Mouse (Mus musculus) thymus, postnatal 4 days (tissue): ENCODE data around the gene Tppp2.
"Not testable (repeated sequence)": the region's sequence is repeated elsewhere in the genome, so short reads cannot be mapped to it uniquely, and the experiment has no call there.

Source experiments
- DNase-seq: peaks from one replicate; pipeline ENCODE4 v3.0.0; 2021

Gene Tppp2

DNA sequence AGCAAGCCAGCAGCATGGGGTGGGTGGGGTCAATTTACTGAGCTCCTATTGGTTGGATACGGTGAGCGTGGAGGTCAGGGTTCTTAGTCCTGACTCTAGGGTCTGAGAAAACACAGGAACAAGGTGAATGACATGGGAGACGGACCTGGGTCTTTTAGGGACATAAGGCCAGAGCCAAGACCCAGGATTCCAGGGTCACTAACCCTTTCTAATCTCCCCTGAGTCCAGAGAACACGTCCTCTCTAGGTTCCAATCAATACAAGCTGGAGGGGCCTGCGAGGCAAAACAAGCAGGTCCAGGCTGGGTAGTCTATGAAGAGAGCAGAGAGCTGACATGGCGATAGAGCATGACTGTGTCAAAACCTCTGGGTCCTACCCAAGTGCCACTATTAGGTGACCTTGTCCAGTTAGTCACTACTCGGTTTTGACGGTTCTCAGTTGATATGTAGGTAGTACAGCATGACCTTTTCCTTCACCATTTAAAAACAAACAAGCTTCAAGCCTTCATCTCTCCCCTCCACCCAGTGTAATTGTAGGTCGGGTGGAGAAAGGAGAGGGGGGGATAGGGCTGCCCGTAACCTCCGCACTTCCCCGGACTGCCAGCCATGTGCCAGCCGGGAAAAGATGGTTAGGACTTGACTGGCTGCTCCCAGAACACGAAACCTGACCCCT lies 5.7 kb upstream of the Tppp2 start:
- DNase-seq: peak; percentile 17

DNA sequence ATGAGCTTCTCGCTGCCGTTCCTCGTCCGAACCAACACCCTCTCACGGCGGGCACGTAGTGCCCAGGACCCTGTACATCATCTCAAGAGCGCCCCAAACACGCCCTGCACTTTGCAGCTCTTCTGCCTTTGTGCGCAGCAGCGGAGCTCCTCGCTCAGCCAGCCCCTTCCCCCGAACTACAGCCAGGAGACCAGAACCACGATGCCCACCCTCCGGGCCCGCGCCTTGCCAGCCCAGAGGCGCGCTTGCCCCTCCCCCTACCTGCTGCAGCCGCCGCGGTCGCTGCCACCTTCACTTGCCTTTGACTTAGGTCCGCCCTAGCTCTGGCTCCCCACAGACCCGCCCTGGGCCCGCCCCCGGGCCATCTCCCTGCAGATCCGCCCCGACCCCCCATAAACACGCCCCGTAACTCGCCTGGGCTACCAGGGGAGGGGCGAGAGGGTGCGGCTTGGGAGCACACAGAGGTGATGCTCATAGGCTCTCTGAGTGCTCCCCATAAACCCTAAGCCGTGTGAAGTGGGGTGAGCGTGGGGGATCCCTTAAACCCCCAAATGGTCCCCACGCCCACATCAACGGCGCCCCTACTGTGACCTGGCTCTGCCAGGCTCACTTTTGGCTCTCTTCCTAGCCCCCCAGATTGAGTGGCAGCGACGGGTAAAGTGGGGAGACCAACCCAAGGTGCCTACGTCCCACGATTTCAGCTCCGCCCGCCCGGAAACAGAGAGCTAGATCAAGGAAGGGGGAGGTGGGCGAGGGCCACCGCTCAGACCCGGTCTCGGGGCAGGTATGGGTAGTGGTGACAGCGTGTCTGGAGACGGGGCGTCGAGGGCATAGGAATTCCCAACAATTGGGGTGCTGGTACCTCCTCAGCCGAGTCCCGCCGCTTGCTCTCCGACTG lies 4.9 kb upstream of the Tppp2 start:
- DNase-seq: peak; percentile 95

DNA sequence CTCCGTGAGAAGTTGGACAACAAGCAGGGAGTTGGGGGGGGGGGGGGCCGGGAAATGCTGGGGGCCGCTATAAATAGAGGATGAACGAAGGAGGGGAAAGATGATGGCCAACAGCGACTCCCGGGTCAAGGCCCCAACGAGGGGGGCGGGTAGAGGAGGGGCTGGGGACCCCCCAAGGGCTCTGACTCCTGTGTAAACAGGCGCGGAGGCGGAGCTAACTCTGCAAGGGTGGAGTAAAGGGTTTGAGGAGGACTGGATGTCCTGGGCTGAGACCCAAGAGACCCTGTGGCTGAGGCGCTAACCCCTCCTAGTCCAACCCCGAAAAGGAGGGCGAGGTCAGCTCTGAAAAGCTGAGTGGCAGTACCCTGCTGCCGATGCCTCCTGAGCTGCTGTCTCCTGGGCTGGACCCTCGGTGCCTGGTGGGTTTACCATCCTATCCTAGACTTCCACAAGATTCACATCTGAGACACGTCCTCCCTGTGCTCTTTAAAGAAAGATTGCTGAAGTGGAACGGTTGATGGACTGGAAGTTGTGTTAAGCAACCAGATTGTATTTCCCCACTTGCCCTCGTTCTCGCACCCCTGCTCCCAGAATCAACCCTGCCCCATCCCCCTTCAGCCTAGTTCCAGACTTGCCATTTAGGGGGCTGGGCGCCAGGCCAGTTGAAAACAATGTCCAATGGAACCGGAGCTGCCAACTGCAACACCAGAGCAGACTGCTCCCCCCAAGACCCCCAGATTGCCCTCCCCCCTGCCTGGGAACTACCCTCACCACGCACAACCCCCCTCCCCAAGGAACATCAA lies 4.1 kb upstream of the Tppp2 start, which contains the start of gene Ndrg2:
TSS of gene Ndrg2 (minus strand) at position 199 of the 803 bp plus-strand sequence.
- peak; percentile 78 for DNase-seq

DNA sequence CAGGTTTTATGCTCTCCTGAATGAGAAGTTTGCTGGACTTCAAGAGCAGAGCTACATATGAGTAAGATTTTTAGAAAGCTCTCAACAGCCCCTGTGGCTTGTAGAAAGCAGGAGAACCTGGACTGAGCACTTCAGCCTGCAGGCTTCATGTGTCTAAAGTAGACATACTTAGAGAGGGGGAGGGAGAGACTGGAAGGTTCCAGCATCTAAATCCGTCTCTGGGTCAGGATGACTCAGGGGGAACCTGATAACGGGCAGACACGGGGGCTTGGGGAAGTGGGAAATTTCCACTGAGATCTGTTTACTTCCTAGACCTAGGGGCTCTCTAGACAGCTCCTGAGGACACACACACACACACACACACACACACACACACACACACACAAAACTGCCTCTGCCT lies 3.2 kb upstream of the Tppp2 start:
- no peak for DNase-seq

DNA sequence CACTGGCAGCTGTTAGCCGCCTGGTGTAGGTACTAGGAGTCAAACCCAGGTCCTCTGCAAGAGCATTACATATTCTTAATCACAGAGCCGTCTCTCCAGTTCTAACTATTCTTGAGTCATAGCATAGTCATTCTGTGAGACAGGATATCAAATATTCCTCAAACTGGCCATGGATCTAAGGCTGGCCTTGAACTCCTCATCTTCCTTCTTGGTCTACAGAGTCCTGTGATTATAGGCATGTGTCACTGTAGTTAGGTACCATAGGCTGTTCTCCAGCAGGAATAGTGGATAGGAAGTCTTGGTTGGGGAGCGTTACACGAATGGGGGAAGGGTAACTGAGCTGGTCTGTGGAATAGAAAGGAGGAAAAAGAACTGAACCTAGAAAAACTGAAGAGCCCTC lies 1.7 kb upstream of the Tppp2 start:
- no peak for DNase-seq

DNA sequence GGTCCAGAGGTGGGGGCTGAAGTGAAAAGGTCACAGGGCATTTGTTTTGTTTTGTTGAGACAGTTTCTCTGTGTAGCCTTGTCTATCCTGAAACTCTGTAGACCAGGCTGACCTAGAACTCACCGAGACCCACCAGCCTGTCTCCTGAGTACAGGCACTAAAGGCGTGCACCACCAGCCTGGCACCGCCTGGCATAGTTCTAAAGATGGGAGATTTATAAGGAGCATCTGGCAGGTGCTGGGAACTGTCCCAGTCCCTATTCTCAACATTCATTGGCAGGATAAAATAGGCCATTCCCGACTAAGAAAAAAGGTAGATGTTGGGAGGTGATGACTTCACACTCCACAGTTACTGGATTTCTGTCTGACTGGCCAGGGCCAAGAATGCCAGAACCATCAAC lies 741 bp downstream of the Tppp2 start:
- no peak for DNase-seq

DNA sequence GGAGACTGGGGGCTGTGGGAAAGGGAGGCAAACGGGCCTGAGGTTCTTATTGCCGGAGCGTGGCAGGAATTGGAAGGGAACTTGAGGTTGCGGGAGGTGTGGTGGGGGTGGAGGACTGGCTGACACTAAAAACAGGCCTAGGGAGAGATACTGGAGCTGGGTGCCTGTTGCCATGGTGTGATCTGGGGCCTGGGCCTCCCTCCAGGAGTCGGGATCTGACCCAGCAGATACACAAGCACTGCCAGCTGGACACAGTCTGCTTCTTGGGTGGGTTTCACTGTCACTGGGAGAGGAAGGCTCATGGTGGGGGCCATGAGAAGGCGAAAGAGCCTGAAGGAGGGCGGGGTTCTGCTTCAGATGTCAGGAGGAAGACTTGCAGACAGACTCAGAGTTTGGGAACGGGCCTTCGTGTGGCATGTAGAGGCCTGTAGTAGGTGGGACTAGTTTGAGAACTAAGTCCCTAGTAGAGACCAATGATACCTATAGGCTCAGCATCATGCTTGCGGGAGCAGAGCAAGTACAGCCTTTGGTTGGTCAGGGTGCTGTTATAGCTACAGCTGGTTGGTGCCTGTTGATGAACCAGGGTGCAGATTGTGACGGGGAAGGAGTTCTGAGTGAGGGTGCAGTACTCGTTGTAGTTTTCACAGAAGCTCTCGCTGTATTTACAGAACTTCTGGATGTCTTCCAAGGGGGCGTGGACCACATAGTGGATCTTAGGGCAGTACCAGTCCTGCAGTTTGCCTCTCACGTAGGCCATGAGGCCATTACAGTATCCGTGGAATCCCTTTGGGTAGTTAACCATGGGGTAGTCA lies 3.7 kb downstream of the Tppp2 start:
- DNase-seq: no peak

DNA sequence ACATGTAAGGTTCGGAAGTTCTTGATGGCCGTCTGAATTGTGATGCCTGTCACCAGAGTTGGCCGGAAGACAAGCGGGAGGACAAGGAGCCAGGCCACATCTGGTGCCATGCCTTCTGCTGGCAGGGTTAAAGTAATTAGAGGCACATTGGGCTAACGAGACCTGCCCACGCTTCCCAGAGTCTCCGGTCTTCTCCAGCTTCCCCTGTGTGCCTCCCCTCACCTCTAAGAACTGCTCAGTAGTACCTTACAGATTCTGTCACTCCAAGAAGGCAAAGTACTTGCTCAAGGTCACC lies 4.3 kb downstream of the Tppp2 start, which contains the start of gene Rnase13:
TSS of gene Rnase13 (minus strand) at position 203 of the 295 bp plus-strand sequence.
- no peak for DNase-seq

DNA sequence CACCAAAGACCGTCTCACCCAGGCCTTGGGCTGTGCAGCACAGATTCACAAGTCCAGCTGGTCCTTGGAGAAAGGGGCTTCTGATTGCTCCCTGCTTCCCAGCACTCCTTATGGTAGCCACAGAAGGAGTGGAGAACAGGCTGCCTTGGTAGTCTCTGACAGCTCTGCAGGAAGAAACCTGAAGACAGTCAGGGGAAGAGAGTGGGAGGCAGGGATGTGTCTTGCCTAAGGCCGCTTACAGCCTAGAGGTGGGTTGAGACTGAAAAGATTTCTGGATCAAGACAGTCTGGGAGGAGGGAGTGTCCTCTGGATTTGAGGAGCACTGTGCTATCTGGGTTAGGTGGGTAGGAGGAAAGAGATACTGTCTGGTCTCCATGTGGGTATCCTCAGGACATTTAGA lies 4.7 kb downstream of the Tppp2 start:
- no peak for DNase-seq

DNA sequence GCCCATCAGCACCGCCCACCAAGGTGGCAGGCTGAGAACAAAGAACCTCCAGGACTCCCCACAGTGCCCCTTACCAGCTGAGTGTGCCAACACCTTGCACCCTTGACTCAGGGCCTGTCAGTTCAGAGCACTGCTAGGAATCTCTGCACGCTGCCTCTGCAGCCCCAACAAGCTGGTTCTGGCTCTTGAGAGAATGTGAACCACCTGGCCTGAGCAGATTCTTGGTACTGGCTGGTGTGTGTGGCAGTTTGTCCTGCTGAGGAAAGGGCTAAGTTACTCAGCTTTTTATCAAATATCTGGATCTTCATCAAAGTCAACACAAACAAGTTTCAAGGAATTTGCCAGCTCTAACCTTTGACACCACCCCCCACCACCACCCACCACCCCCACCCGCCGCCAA lies 5.3 kb downstream of the Tppp2 start:
- no peak for DNase-seq

DNA sequence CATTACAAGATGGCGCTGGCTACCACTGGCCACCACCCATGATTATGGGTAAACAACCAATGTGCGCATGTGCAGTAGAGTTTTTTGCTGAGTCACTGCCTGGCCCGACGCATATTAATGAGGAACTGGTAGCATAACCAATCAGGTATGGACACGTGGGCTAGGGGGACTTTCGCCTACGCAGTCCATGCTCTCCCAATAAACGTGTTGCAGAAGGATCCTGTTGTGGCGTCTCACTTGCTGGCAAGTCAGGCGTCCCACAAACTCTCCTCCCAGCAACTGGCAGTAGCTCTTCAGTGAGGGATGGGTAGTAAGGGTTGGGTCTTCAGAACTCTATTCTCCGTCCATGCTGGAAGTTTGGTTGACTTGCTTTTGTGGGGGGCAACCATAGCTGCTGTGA lies 8.7 kb downstream of the Tppp2 start:
- DNase-seq: not testable (repeated sequence)

DNA sequence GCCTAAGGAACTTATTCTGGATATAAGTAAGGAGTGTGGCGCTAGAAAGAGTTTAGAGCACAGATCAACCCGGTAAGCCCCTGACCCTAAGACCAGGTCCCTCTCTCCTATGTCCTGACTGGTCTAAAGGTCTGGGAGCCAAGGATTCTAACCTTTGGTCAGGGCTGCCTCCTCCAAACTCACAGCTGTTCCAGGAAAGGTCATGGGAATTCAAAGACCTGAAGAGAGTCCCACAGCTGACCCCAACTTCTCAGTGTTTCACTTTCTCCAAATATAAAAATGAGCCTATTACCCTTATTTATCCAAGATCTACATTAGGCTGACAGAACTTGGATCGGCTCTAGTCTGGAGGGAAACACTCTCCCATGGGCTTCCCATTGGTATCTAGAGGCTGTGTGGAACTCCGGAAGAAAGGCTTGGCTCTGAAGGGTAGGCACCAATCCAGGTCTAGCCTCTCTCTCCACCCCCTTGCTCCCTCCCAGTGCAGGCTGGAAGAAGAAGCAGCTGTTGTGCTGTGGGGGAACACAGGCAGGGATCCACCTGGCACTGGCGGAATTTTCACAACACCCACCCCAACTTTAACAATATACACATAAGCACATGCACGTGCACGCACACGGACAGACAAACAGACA lies 11.2 kb downstream of the Tppp2 start:
- DNase-seq: no peak

DNA sequence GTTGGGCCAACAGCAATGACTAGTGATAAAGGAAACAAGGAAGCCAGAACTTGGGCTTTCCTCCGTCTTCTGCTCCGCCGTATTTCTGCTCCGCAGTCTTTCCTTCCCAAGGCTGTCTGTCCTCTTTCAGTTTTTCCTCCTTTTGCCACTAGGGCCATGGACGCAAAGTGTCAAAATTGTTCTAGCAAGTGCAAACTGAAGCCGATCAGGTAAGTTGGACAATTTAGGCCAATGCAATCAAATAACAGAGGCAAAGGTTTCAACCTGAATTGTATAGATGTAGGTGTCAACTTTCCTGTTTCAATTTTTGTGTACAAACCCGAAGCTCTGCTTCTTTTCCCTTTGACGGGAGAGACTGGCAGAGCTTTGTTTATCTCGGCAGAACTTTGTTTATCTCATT lies 11.7 kb downstream of the Tppp2 start:
- no peak for DNase-seq

DNA sequence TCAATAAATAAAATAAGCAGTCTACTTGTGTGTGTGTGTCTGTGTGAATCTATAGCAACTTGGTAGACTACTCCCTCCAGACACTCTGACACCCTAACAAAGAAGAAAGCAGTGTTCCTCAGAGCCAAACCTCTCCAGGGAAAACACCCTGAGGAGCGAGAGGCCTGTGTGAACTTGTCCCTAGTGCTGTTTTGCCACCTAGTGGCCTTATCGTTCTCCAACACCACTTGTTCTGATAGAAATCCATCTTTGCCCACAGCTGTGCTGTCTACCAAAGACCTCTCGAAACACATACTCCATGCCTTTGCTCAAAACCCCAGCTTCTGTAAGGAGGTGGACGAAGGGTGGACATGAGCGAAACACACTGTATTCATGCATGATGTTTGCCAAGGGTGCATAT lies 12.6 kb downstream of the Tppp2 start:
- peak; percentile 58 for DNase-seq

DNA sequence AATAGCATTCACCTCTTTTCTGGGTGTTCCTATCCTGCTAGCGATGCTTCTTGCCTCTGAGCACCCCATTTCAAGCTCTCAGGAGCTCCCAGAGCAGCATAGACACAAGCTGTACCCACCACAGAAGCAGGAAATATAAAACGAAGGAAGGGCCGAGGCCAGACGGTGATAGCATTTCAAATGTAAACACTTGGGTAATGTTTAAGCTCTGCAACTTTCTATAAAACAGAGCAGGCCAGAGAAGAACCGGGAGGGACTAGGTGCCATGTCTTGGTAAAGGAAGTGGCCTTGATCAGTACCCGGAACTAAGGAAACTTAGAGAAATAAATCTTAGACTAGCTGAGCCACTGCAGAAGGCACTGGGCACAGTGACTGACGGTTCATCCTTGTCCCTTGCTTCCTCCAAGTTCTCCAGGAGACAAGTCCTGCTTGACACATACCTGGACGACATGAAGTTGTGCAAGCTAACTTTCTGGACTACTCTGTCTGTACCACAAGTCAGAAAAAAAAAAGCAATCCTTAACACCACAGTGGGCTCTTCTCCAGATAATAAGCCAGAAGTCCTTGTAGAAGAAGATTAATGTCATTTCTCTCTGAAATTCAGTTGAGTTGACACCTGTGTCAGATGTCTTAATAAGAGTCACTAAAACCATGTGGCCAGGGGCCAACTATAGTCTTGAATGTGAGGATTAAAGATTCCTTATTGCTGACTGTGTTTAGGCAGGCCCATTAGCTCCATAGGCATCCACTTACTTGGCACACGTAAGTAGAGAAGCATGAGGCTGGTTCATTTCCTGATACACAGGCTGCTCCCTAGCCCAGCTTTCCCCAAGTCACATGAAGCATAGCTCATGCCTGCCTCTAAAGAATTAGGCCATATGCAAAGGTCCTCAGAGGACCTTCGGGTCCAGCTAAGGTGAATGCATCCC lies 14.1 kb downstream of the Tppp2 start:
- no peak for DNase-seq

DNA sequence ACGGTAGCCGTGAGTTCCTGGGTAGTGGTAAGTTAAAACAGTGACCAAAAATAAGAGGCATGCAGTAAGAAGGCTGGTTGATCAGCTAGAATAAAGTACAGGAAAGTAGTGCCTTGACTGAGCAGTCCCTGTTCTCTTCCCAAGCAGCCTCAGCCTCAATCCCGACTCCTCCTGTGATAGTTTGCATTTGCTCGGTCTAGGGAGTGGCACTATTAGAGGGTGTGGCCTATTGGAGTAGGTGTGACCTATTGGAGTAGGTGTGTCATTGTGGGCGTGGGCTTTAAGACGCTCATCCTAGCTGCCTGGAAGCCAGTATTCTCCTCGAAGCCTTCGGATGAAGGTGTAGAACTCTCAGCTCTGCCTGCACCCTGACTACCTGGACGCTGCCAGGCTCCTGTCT lies 20.8 kb downstream of the Tppp2 start:
- DNase-seq: no peak

DNA sequence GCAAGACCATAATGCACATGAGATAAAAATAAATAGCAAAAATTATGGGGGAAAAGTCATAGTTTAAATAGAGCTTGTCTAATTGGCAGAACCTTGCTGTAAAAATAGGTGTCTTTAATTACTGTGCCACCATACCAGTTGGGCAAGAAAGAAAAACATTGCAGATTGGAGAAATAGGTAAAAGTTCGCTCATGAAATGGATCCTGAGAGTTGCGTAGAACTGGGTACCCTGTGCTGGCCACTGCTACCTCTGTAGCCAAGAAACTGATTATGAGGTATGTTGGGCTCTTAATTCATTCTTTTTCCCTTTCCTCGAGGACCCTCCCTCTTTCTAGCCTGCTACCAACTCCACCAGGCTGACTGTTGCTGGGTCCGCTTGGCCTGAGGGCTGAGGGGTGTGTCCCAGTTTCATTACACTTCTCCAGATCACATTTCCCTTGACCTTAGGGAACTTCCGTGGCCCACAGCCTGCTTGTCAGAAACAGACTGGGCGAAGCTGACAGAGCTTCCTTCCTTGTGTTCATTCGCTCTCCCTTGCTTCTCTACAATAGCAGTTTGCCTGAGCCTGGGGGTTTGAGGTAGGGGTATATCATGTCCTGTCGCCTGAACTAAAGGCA lies 22.8 kb downstream of the Tppp2 start:
- no peak for DNase-seq

DNA sequence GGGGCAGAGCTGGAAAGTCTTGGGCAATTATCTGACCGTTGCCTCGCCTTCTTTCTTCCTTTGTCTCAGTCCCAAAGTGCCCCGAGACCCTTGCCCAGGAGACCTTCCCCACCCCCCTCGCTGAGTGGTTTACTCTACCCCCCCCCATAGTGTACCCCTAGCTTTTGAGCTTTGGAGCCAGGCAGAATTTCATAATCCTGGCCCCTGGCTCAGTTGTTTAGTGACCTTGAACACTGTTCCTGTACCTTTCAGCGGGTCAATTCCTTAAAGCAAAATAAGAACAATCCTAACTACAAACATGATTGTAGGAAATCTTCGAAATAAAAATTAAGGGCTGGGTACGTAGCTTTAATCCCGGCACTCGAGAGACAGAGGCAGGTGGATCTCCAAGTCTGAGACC lies 23.4 kb downstream of the Tppp2 start:
- DNase-seq: no peak

DNA sequence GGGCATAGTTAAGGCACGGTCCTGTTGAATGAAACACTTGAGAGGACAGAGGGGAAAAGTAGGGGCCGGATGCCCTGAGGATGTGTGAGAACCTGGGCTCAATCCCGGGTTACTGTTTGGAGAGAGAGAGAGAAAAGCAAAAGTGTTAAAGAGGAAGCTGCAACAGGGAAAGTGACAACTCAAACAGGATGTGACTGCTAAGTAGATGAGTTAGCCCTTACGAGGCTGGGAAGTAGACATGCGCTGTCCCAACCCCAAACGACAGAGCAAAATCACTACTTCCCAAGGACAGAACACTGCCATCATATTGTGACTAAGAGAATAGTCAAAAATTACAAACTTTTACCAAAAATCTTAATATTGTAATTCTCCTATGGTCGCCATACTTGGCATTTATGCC lies 24.0 kb downstream of the Tppp2 start:
- DNase-seq: no peak

DNA sequence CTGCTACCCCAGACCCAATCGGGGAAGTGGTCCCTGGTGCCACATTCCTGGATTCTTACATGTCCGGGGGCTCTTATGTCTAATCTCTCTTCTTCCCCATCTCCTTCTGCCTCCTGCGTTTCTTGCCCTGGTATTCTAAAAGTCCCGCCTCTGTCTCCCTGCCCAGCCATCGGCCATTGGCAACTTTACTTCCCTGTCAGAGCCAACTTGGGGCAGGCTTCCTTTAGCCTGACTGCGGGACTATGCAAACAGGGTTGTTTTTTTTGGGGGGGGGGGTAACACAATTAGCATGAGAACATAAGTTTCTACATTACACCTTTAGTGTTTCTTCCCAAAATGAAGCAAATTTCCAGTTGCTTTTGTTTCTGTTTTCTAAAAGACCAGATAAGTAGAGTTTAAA lies 25.1 kb downstream of the Tppp2 start:
- DNase-seq: no peak

DNA sequence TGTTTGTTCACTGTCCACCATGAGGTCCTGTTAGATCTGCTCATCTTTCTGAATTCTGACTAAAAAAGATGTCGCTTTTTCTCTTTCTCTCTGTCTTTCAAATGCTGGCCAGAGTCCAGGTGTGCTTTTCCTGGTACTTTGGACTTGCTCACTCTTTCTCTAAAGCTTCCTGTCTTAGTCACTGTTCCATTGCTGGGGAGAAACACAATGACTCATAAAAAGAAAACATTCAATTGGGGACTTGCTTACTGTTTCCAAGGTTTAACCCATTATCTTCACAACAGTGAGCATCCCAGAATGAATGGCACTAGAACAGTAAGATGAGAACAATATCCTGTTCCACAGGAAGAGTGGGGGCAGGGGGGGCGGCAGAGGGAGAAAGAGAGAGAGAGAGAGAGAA lies 42.1 kb downstream of the Tppp2 start:
- DNase-seq: no peak
